Mouse (Mus musculus) ovary, adult 18-20 months (tissue): ENCODE measurements around the gene Shroom2.

Source experiments
- DNase-seq: peaks from one replicate; pipeline ENCODE4 v3.0.0; 2022; ENCODE audit warnings: low spot score, mixed read lengths

Shroom2 gene

DNA sequence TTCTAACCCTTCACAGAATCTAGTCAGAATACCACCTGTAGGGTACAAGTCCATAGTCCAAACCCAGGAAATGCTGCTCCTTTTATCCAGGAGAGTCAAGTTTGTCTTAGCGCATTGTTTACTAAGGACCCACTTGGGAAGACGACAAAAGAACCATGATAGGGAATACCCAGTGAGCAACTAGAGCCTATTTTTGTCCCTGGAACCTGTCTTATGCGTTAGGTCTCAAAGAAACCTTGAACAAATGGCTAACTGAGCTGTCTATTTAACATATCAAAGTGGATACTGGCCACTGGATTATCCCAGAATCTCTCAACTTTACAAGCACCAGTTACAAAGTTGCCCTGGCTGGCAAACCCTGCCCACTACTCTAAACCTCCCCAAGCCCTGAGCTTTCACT, 67.6 kb downstream of the Shroom2 start:
- no peak for DNase-seq

DNA sequence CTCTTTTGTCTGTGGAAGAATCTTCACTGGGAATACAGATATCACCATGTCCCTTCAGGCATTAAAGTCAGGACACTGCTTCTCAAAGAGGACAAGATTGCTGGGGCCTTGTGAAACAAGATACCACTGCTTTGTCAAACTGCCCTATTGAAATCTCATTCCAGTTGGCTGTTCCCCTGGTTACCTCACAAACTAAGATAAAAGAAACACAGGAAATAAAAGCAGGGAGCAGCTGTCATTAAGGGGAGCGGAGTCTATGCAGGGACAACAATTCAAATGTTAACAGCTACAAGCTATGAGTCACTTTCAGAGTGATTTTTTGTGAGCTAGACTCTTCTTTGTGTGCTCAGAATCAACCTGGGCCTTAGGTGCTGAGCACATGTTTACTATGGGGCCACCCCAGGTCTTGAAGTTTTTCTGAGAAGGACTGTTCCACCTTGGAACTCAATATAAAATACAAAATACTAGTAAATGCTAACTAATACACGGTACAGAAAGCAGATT, 78.4 kb downstream of the Shroom2 start:
- DNase-seq: no peak

DNA sequence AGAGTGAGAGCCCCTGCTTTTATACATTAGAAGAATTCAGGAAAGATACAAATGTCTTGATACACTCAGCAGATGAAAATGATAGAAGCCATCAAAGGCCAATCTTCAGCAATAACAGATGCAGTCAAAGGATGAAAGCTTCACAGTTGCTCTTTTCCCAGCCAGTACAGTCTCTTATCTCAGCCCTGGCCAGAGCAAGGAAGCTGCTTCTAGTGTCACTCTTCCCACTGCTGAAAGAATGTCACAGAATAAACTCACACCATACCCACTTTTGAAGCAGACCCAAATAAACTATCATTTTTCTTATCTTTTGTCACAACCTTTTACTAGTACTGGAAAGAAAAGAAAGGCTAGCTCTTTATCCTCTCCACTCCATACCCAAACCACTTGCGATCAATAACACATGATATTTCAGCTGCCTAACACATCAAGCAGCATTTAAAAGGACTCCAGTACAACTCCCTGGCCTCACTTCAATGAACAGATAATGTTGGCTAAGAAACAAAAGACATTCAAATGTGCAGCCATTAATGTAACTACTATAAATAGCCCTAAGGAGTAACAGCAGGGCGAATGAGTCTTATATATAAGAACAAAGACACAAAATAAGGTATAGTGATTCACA, 90.0 kb downstream of the Shroom2 start:
- no peak for DNase-seq

DNA sequence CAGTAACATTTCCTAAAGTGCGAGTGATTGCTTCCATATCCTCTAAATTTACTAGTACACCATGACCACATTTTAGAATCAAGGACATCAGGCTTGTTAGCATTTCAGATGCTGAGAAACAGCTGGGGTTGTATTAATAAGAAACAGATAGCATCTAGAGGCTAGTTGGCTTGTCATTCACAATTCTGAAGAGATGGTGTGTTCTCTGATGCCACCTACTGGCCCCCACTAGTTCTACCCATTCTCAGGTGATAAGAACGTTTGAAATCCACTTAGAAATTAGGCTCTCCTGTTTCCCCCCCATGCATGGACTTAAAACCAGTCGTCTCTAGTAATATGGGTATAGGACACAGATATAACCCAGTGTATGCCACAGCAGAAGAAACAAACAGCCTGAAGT, 92.9 kb downstream of the Shroom2 start:
- DNase-seq: no peak

DNA sequence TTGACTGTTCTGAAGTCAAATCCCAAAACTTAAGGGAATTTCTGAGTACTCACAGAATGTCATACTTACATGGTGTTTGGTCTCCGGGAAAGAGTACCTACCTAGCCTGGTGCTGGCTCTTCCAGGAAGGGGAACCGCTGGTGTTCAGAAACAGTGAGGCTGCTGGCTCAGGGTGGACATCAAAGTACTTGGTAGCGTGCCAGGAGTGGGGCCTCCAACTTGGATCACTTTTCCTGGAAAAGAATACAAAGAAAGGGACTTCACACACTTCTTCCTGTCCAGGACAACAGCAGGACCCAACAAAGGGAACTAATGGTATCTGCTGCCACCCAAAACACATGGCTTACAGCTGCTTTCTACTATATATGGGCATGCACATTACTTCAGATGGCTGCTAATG, 95.8 kb downstream of the Shroom2 start:
- DNase-seq: no peak

DNA sequence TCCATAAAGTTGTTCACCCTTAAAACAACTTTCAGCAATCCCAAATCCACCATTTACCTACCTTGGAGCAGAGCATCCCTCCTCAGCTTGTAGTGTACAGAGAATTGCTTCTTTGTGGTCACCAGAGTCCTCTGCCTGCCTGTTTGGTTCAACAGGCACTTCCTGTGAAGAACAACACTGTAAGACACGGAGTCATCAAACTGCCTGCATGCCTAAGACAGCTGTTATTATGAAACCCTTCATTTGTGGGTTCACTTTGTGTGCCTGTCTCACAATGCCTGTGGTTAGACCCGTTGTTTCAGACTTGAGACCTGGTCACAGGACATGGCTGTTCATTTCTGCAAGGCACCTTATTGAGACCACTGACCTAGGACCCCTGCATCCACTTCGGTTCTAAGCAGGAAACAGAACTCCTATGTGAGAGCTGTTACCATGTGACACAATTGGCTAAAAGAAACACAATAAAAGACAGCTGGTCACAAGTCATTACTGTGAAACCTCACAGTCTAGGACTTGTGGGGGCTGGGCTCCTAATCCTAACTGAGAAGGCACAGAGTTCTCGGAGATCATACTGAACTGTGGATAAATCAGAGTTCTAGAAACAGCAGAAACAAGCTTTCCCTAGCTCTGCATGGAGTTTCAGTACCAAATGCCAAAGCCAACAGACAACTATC, 111.8 kb downstream of the Shroom2 start:
- no peak for DNase-seq

DNA sequence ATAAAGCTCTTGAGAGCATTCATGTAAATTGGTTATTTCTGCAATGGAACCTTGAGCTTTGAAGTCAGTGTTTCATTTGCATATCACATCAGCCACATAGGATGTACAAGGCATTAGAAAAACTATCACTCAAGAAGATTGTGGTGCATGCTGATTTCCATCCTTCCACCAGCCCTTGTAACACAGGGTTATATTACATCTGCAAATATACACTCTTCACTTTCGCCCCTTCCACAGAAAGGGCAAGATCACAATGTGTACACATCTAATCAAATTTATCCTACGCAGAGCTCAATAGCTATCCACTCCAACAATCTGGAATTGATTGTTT, 112.7 kb downstream of the Shroom2 start:
- DNase-seq: no peak

DNA sequence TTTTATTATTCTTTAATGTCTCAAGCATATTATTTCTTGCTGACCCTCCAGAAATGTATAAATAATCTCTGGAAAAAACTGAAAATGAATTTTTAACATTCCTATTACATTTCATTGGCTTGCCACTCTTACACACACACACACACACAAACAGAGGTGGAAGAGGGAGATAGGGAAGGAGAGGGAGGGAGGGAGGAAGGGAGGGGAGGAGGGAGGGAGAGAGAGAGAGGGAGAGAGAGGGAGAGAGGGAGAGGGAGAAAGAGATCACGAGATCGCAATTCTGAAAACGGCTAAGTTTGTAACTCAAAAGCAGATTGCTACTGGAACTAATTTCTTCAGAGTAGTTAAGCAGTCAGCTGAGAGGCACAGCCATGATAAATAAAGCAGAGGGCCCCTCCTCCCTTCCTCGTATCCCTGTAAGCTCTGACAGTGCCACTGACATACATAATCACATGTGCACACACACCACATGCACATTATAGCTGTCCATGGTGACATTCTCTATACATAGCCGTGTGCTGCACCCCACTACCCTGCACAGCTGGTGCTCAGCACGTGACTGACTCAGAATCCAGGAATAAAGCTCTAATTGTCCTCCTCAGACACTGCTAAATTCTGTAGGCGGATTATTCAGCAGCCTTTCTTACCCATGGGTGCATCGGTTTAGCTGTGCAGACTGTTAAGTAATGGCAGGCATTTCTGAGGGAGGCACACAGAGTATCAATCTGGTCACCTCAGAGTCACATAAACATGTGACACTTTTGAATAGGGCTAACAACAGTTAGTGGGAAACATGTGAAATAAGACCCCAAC, 113.3 kb downstream of the Shroom2 start:
- no peak for DNase-seq

DNA sequence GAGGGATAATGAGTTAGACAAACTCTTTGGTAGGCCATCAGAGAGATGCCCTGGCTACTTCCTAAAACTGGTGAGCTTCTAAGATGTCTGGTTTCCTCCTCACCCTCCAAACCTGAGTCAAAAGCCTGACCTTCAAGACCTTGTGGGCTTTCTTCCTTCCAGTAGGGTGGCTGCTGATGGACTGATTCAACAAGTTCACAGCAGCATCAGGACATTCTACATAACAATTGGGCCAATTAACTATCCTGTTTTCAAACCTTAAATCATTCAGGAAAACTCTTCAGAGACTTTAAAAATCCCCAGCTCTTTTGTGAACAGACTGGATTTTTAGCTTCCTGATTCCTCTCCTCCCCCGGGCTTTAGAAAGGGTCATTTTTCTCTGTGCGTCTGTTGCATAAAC, 116.6 kb downstream of the Shroom2 start:
- no peak for DNase-seq

DNA sequence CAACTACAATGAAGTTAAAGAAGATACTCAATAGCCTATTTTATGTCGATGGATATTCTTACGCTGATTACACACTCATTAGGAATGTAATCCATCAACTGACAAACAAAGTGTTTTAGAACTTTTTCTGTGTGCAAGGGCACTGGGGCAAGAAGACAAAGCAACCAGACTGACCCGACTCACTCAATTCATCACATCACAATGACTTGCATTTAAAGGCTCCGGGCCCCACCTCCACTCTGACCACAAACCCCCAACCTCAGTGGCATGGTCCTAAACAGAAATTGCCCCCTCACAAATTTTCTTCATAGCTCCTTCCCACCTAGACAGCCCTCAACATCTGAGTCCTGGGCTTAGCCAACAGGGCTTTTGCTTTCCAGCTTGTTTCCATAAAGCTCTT, 124.4 kb downstream of the Shroom2 start:
- no peak for DNase-seq

DNA sequence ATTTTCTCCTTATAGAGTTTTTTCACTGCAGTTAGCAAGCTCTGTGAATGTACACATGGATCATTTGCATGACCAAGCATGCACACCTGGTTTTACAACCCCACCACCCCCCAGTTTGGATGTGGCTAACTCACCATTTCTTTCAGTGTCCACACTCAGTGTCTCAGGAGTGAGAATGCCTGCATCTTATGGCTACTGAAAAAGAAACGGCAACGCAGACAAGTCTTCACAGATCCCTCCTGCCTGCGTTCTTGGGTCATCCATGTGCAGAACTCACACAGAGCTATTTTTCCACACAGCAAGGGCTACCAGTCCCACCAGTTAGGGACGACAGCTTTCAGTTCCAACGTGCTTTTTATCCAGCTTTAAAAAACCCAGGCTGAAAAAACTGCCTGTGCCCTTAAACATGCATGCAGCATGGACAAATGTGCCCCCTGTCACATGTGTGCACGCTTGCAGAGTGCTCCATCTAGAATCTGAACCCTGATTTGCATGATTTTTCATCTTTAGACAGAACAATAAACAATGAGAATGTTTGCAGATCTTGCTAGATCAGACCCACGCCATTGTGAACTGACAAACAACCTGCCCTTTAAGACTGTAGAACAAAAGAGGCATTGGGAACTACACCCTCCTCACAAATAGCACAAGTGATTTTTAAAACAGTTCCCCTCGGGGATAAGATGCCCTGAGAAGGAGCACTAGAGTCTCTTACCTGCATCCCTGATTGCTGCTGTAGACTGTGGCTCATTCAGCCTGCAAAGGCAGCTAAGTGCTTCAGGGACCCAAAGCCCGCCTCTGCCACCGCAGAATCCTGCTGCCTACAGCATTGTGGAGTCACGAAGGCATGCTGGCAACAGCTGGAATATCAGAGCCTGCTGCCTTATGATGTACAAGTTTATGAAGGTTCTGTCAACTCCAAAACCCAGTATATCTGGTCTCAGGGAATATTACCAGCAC, 125.3 kb downstream of the Shroom2 start:
- DNase-seq: no peak

DNA sequence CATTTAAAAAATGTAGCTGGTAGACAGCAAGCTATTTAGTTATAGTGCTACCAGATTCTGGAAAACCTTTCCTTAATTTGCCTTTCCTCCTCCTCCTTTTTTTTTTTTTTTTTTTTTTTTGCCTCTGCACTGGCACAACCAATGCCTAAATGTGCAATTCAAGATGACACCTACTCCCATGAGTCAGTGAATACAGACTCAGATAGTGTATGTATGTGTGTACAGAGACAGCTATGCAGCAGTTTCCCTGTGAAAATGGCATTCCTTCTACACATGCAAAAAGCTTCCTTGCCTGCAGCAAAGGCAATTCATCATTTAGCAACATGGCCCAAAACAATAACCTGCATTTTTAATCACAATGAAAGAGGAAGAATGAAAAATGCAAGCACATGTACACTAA, 126.1 kb downstream of the Shroom2 start:
- DNase-seq: no peak

DNA sequence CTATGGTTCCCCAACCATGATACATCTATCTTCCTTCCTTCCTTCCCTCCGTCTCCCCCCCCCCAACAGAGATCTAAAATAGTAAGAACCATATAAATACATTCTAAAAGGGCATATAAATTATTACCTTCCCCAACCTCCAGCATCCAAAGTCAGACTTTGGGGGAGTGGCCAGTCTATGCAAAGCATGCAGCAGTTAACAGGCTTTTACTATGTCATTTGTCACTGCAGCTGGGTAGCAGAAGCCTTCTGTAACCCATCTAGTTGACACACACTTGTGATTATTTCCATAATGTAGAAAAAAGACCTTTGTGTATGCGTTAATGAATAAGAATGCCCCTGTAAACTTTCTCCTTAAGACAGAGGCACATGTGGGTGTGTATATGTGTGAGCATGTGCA, 126.6 kb downstream of the Shroom2 start:
- DNase-seq: no peak

DNA sequence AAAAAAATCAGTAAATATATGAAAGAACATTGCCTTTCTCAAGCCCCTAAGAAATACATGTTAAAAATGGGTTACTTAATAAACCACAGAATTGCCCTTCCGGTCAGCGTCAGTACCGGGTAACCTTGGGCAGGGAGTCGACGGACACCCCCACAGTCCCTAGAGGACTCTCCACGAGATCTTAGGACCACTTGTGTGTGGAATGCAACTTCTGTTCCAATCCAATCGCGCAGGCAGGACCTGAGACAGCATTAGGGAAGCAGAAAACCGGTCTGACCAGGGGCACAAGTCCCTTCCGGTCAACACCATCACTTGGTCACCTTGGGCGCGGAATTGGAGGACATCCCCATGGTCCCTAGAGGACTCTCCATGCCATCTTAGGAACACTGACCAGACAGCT, 133.9 kb downstream of the Shroom2 start:
- DNase-seq: no peak

DNA sequence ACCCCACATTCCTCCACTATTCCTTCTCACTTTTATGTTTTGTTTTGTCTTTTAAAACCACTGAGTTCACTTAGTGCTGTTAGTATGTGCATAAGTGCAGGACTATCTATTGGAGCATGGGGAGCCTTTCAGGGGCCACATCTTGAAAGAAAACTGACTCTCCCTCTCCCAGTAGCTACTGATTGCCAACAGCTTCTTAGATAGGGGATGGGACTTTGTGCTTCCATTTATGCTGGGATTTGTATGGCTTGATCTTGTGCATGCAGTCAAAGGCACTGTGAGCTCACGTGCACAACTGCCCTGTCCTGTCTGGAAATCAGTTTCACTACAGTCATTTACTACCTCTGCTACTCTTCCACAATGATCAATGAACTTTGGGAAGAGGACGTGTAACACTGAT, 147.9 kb downstream of the Shroom2 start:
- no peak for DNase-seq

DNA sequence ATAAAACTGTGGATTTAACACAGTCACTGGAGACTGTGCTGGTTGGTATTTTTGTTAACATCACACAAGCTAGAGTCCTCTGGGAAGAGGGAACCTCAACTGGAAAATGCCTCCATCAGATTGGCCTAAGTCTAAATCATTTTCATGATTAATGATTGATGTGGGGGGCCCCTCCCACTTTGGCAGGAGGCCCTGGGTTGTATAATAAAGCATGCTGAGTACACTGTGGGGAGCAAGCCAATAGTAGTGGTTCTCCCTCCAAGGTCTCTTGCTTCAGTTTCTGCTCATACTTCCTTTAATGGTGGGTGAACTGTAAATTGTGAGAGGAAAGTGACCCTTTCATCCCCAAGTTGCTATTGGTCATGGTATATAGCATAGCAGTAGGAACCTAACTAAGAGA, 148.3 kb downstream of the Shroom2 start:
- no peak for DNase-seq

DNA sequence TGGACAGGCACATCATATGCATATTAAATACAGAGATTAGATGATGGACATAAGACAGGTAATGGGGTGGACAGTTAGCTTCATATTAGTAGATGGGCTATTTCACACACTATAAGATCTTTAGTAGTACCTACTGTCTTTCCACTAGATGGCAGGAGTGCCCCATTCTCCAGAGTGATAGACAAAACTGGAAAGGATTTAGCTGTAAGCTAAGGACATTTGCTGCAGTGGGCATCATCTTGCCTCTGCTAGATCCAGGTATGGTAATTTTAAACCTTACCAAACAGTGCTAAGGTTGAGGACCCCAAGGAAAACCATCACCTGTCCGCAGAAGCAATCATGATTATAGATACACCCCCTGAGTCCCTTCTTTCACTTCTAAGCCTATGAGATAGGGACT, 150.8 kb downstream of the Shroom2 start:
- no peak for DNase-seq

DNA sequence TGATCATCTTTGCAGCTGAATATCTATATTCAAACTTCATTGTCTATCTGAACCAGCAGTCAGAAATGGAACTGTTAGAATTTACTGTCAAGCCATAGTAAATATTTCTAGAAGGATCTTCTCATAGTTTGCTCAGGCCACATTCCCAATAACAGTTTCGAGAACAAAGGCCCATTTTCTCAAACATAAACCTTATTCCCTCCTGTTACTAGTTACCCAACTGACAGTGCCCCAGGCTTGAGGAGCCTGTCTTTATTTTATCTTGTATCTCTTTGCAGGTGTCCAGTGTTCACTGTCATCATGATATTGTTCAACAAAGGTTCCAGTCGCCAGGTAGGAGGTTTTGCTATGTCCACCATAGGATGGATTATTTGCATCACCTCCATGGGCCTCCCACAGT, 206.2 kb downstream of the Shroom2 start, which contains the start of gene Cldn34a:
Cldn34a (plus strand) TSS at position 301 of the 400 bp plus-strand sequence.
- DNase-seq: no peak
